Mouse (Mus musculus) limb, embryonic 13.5 days (tissue): ENCODE results near the gene Nrcam. TPM values are rescaled to one million over a fixed set of nuclear protein-coding genes. Genes with fewer than 3 reads are reported as not detected.

Source experiments
- ATAC-seq: fragments of 200-750 bp; cut with Nextera tagmentation; 2 replicates; pipeline ENCODE4 v1.8.0; 2017; ENCODE audit warnings: low read depth, moderate number of reproducible peaks, moderate TSS enrichment; ENCODE audit not compliant: low FRiP score
- H3K27ac ChIP-seq: fragments of 300-500 bp; sonication (generic); 2 replicates; pipeline ENCODE4 v1.5.1; 2015; ENCODE audit warnings: inconsistent platforms, mild to moderate bottlenecking, moderate library complexity
- H3K27me3 ChIP-seq: fragments of 300-500 bp; sonication (generic); 2 replicates; pipeline ENCODE4 v1.6.1; 2015; ENCODE audit warnings: mild to moderate bottlenecking, inconsistent platforms
- H3K36me3 ChIP-seq: fragments of 300-500 bp; sonication (generic); 2 replicates; pipeline ENCODE4 v1.6.1; 2015; ENCODE audit warnings: inconsistent platforms, mild to moderate bottlenecking, moderate library complexity
- H3K4me1 ChIP-seq: fragments of 300-500 bp; sonication (generic); 2 replicates; pipeline ENCODE4 v1.6.1; 2015; ENCODE audit warnings: inconsistent platforms
- H3K4me2 ChIP-seq: fragments of 300-500 bp; sonication (generic); replicated peaks from 2 replicates; pipeline ENCODE4 v1.6.1; 2015; ENCODE audit warnings: inconsistent platforms, mild to moderate bottlenecking, moderate library complexity
- H3K4me3 ChIP-seq: fragments of 300-500 bp; sonication (generic); 2 replicates; pipeline ENCODE4 v1.5.1; 2015; ENCODE audit warnings: moderate library complexity, mild to moderate bottlenecking, inconsistent platforms
- H3K9ac ChIP-seq: fragments of 300-500 bp; sonication (generic); 2 replicates; pipeline ENCODE4 v1.6.1; 2015; ENCODE audit warnings: mild to moderate bottlenecking, inconsistent platforms
- H3K9me3 ChIP-seq: fragments of 300-500 bp; sonication (generic); 2 replicates; pipeline ENCODE4 v1.6.1; 2016; ENCODE audit warnings: inconsistent platforms
- WGBS: fragments of 180-500 bp; shearing (Covaris S2); methylation state at CpG from one replicate; pipeline ENCODE4 v1.1.7; 2015; 5-methylcytosine and 5-hydroxymethylcytosine counted together
- polyA plus RNA-seq: library from polyadenylated mRNA; unstranded; fragments of >200 nt; fragmentation: Nextera tagmentation; extraction: Ambion mirVana; gene quantifications from 2 replicates; pipeline ENCODE4 v1.2.1, GENCODE M21; 2015

Nrcam gene
- polyA plus RNA-seq, 1 experiment from 2014 or later: 3.0 TPM

DNA sequence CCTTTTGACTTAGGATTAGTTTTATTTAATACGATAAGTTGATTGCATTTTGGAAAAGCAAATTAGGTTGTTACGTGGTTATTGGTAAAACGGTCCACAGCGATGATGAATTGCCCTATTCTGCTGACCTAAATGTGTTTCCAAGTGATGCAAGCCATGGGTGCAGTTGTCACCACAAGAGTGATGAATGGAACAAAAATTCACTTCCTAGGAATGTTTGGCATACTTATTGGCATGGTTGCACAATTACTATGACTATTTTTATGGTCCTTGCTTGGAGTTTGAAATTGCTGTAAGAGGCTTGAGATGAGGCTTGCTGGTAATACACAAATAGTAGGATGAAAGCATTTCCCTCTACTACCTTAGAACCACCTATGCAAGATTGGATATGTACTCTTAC is 125.1 kb downstream of the Nrcam start:
- Histone ChIP-seq H3K36me3 (no peaks in the 10 kb centered on the region), H3K27ac (no peak overlapping the region), H3K4me3 (no peak overlapping the region), H3K9ac (no peak overlapping the region), H3K27me3 (no peaks in the 10 kb centered on the region), H3K4me2 (no peak overlapping the region), H3K4me1 (no peaks in the 10 kb centered on the region), H3K9me3 (no peaks in the 10 kb centered on the region)
- 87% methylated on average over 4 of the region's 4 CpGs for WGBS
- no peak for ATAC-seq

DNA sequence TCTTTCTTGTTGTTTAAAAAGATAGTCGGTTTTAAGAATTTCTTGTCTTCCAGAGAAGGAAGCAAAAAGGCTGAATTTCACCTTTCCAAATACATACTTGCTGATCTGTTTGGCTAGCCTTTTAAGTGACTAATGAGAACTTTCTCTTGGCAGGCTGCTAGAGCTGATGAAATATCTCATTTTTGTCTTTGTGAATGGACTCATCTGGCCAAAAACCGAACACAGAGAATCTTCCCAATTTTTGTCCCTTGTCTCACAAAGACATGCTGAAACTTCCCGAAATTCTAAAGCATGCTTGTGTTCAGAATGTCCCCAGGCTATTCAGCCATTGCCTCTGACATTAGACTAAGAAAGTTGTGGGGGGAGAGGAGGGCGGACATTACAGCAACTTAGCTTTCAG is 129.3 kb downstream of the Nrcam start:
- Histone ChIP-seq H3K4me1 (no peaks in the 10 kb centered on the region), H3K9ac (no peak overlapping the region), H3K9me3 (no peaks in the 10 kb centered on the region), H3K27me3 (no peaks in the 10 kb centered on the region), H3K4me2 (no peak overlapping the region), H3K4me3 (no peak overlapping the region), H3K27ac (no peak overlapping the region), H3K36me3 (no peaks in the 10 kb centered on the region)
- WGBS: 73% methylated on average over 4 of the region's 4 CpGs
- no peak for ATAC-seq

DNA sequence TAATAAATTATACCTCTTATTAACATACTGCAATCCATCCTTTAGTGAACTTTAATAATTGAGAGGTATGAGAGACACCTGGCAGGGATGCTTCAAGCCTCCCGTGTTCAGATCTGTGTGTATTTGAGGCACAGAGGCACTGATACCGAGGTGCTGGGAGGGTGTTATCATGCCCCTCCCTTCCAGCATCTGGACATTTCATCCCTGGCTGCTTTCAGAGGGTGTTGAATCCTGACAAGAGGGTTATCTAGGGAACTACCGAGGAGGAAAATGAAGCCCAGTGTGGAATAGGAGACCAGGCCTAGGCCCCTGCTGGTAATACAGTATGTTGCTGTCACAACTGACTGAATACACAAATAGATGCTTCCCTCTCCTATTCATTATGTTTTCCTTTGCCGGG is 133.8 kb downstream of the Nrcam start:
- no peak overlapping the region for H3K4me2 ChIP-seq
- H3K27ac ChIP-seq: no peak overlapping the region
- H3K9me3 ChIP-seq: no peaks in the 10 kb centered on the region
- no peak overlapping the region for H3K9ac ChIP-seq
- H3K4me3 ChIP-seq: no peak overlapping the region
- H3K27me3 ChIP-seq: no peaks in the 10 kb centered on the region
- no peaks in the 10 kb centered on the region for H3K36me3 ChIP-seq
- no peak for ATAC-seq
- H3K4me1 ChIP-seq: no peaks in the 10 kb centered on the region
- 70% methylated on average over 4 of the region's 4 CpGs for WGBS

DNA sequence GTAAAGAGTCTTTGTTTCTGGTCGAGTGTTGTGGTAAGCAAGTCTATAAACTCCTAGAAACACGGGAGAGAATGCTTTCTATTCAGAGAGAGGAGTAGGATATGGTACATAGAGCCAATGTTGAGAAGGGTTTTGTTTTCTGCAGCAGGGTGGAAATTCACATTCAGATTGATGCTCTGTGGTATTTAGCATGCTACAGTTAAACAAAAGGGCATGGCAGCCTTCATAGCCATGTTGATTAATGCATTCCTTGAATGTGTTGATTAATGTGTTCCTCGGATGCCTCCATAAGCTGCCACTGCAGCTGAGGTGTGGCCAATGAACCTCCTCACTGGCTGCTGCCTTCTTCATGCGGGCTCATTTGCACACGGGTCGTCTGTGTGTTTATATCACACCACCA is 134.3 kb downstream of the Nrcam start:
- Histone ChIP-seq H3K4me1 (no peaks in the 10 kb centered on the region), H3K27me3 (no peaks in the 10 kb centered on the region), H3K27ac (no peak overlapping the region), H3K9ac (no peak overlapping the region), H3K36me3 (no peaks in the 10 kb centered on the region), H3K9me3 (no peaks in the 10 kb centered on the region), H3K4me3 (no peak overlapping the region), H3K4me2 (no peak overlapping the region)
- WGBS: 72% methylated on average over 6 of the region's 6 CpGs
- ATAC-seq: no peak

DNA sequence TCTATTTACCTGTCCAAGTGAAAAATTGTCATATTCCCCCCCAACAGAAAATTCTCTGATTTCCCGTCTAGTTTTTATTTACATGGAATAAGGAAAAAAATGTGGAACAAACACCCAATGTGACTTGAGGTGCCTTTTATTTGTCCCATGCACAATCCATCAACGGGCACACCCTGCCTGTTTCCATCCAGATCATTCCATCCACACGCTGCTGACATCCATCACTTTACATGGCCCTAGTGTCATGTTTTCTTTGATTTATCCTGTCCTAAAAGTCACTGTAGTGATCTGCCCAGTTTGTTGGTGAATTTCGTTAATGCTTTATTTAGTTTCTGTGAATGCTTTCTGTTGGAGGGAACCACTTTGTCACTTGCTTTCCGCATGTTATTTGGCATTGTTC is 142.4 kb downstream of the Nrcam start:
- H3K4me3 ChIP-seq: no peak overlapping the region
- no peak overlapping the region for H3K9ac ChIP-seq
- no peaks in the 10 kb centered on the region for H3K4me1 ChIP-seq
- H3K36me3 ChIP-seq: no peaks in the 10 kb centered on the region
- no peak overlapping the region for H3K4me2 ChIP-seq
- no peaks in the 10 kb centered on the region for H3K9me3 ChIP-seq
- no peak for ATAC-seq
- 80% methylated on average over 5 of the region's 5 CpGs for WGBS
- H3K27ac ChIP-seq: no peak overlapping the region
- H3K27me3 ChIP-seq: no peaks in the 10 kb centered on the region

DNA sequence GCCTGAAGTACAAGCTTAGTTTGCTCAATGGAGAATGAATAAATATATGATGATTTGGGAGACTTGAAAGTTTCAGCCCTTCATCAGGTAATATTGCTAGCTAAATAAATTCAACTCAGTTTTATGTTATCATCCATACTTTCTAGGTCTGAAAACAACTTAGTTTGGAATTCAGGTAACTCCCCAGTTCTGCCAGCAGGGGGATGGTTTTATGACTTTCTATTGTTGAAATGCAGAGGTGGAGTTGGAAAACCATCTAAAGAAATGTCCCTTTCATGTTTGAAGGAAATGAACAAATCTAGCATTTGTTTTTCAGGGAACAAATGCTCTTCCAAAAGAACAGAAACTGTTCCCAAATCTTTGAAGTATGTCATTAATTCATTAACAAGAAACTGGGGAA is 146.7 kb downstream of the Nrcam start:
- Histone ChIP-seq H3K4me2 (no peak overlapping the region), H3K9ac (no peak overlapping the region), H3K27ac (no peak overlapping the region), H3K4me3 (no peak overlapping the region), H3K4me1 (no peaks in the 10 kb centered on the region), H3K9me3 (no peaks in the 10 kb centered on the region), H3K27me3 (no peaks in the 10 kb centered on the region), H3K36me3 (no peaks in the 10 kb centered on the region)
- ATAC-seq: no peak

DNA sequence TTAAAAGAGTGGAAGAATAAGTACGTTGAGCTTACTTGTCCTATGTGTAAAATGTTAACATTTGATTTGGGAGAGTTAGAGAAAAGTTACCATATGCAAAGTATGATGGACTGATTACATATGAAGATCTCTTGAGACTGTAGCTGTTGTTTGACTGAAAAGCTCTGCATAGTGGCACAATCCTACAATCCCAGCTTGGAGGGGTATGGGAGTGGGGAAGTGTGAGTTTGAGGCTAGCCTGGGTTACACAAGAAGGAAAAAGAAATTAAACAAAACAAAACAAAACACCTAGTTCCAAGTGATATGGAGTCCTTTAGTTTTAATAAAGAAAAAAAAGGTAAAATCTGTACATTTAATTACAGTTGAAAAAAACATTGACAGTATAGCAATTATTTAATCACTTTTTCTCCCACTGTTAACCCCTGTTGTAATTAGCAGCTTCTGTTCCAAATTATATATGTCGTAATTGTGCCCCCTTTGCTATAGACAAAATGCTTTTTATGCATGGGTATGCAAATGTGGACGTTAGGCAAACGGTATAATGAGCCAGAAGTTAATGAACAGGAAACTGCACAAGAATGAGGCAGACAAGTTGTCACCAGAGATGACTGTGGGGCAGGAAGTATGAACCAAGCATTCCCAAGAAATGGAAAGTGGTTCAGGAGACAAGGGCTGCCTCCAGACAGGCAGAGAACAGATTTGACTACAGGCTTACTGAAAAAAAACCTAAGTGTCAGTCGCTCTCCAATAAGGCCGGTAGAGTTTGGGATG is 150.8 kb downstream of the Nrcam start:
- 82% methylated on average over 6 of the region's 6 CpGs for WGBS
- no peak overlapping the region for H3K4me2 ChIP-seq
- no peaks in the 10 kb centered on the region for H3K27me3 ChIP-seq
- H3K4me3 ChIP-seq: no peak overlapping the region
- H3K27ac ChIP-seq: no peak overlapping the region
- H3K9me3 ChIP-seq: no peaks in the 10 kb centered on the region
- no peaks in the 10 kb centered on the region for H3K4me1 ChIP-seq
- no peaks in the 10 kb centered on the region for H3K36me3 ChIP-seq
- ATAC-seq: no peak
- H3K9ac ChIP-seq: no peak overlapping the region

DNA sequence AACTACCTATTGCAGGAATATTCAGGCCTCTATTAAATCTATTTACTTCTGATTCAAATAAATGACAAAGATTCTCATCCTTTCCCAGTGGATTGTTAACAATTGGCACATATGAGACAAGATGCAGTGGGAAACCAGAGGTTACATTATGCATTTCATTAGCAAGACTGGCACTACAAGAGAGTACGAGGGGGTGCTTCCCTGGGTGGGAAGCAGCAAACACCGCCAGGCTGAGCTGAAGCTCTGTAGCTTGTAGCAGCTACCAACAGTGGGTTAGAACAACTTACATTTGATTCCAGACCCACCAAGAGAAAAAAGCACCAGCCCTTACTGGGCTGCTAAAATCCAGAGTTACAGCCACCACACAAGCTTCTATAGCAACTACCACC is 151.3 kb downstream of the Nrcam start:
- no peak overlapping the region for H3K4me3 ChIP-seq
- ATAC-seq: no peak
- 84% methylated on average over 2 of the region's 2 CpGs for WGBS
- no peaks in the 10 kb centered on the region for H3K4me1 ChIP-seq
- no peaks in the 10 kb centered on the region for H3K9me3 ChIP-seq
- no peak overlapping the region for H3K4me2 ChIP-seq
- no peak overlapping the region for H3K9ac ChIP-seq
- no peaks in the 10 kb centered on the region for H3K27me3 ChIP-seq
- H3K36me3 ChIP-seq: no peaks in the 10 kb centered on the region
- H3K27ac ChIP-seq: no peak overlapping the region

DNA sequence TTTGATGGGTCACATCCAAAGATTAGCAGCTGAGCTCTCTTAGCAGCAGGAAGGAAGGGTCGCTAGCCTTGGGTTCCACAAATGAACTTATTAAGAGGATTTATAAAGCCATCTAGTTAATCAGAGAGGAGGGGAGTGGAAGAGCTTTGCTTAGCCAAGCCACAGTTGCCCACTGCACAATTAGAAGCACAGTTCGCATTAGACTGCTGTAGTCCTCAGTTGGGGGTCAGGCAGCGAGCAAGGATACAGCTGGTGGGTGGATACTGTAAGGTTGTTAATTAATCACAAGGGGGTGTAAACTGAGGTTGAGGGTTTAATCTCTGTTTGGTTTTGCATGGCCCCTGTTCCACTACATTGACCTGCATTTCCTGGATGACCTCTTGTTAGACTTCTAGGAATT is 152.7 kb downstream of the Nrcam start:
- Histone ChIP-seq H3K27me3 (no peaks in the 10 kb centered on the region), H3K9me3 (no peaks in the 10 kb centered on the region), H3K9ac (no peak overlapping the region), H3K4me3 (no peak overlapping the region), H3K4me2 (no peak overlapping the region), H3K36me3 (no peaks in the 10 kb centered on the region), H3K27ac (no peak overlapping the region), H3K4me1 (no peaks in the 10 kb centered on the region)
- ATAC-seq: no peak
- WGBS: 35% methylated on average over 3 of the region's 3 CpGs

DNA sequence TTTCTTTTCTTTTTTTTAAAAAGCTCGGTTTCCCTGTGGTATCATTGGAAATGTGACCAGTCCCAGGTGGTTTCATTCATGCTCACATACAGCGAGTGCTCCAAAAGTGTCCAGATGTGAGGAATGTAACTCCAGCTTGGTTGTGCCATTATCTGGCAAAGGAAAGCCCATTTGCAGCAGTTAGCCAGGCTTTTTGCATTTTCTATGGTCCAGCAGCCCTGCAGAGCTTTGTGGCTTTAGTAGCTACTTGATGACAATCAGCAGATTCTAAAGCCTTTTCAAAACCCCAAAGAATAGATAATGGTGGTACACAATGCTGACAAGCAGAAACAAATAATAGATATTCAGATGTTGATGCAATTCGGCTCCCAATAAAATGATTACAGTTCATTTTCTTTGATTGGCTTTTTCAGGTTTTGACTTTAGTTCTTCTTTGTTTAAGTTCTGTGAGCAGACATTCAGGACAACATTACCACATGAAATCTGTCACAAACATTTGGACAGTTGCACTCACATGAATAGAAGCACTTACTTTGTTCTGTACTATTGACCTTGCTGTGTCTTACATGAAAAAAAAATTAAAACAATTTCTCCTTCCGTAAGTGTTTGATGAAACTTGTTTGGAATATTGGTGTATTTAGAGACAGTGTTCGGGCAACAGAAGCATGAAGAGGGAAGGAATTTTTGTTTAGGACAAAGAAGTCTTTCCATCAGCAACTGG is 164.2 kb downstream of the Nrcam start:
- Histone ChIP-seq H3K9ac (no peak overlapping the region), H3K4me3 (no peak overlapping the region), H3K4me2 (no peak overlapping the region), H3K27ac (no peak overlapping the region), H3K36me3 (no peaks in the 10 kb centered on the region), H3K9me3 (no peaks in the 10 kb centered on the region), H3K4me1 (no peaks in the 10 kb centered on the region), H3K27me3 (no peaks in the 10 kb centered on the region)
- WGBS: 66% methylated on average over 5 of the region's 5 CpGs
- no peak for ATAC-seq

DNA sequence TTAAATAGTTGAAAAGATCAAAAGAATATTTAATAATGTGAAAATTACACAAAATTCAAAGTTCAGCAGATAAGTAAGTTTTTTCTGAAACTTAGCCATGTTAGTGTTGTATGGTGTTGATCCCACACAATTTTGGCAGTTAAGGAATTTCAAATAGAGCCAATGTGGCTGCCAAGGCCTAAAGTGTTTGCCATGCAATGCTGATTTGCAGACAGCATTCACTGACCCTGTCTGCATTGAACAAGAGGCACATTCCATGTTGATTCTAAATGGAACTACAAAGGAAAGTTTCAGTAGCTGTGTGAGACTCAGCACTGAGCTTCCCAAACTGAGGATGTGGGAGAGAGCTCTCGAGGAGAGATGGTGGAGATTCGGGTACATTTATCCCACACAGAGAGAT is 169.1 kb downstream of the Nrcam start:
- Histone ChIP-seq H3K27me3 (no peaks in the 10 kb centered on the region), H3K4me2 (no peak overlapping the region), H3K9ac (no peak overlapping the region), H3K4me3 (no peak overlapping the region), H3K9me3 (no peaks in the 10 kb centered on the region), H3K36me3 (no peaks in the 10 kb centered on the region), H3K4me1 (no peaks in the 10 kb centered on the region), H3K27ac (no peak overlapping the region)
- ATAC-seq: no peak
- WGBS: 82% methylated on average over 2 of the region's 2 CpGs

DNA sequence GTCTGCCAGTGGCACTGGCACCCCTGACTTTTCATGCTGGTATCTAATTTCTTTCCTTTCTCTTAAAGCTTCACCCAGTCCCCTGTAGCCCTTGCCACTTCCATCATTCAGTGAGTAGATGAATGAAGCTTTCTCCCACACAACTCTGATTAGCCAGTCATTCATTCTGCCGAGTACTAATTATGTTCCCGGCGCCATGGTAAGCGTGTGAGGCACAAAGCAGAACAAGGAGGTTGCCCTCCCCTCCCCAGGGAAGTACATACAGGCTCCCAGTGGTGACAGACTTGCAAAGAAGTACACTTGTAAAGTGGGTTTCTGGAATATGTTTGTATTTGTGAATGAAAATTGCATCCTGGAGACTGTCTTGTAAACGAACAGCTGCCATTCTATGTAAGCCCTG is 170.2 kb downstream of the Nrcam start:
- H3K4me3 ChIP-seq: no peak overlapping the region
- no peak for ATAC-seq
- H3K9ac ChIP-seq: no peak overlapping the region
- H3K36me3 ChIP-seq: no peaks in the 10 kb centered on the region
- 74% methylated on average over 5 of the region's 5 CpGs for WGBS
- H3K27ac ChIP-seq: no peak overlapping the region
- no peaks in the 10 kb centered on the region for H3K27me3 ChIP-seq
- H3K9me3 ChIP-seq: no peaks in the 10 kb centered on the region
- no peaks in the 10 kb centered on the region for H3K4me1 ChIP-seq
- H3K4me2 ChIP-seq: no peak overlapping the region
